Mouse (Mus musculus) thymus, adult 2 months (tissue): ENCODE data around the gene Sorbs1. TPM values are rescaled to one million over a fixed set of nuclear protein-coding genes. Genes with fewer than 3 reads are reported as not detected.

Source experiments
- DNase-seq: peaks from one replicate; pipeline ENCODE4 v3.0.0; 2021
- H3K27ac ChIP-seq: fragments of 200-500 bp; 2 replicates; pipeline ENCODE4 v1.5.1; 2012; ENCODE audit warnings: low read length, control low read depth; ENCODE audit not compliant: control insufficient read depth, insufficient read depth
- H3K27me3 ChIP-seq: fragments of 200-500 bp; 2 replicates; pipeline ENCODE4 v1.6.1; 2012; ENCODE audit warnings: mild to moderate bottlenecking, low read length, moderate library complexity, mixed read lengths; ENCODE audit not compliant: control insufficient read depth, insufficient read depth
- H3K36me3 ChIP-seq: fragments of 200-500 bp; 2 replicates; pipeline ENCODE4 v1.6.1; 2012; ENCODE audit warnings: mild to moderate bottlenecking, low read length, moderate library complexity; ENCODE audit not compliant: control insufficient read depth, insufficient read depth
- H3K4me1 ChIP-seq: fragments of 200-500 bp; replicated peaks from 2 replicates; pipeline ENCODE4 v1.6.1; 2012; ENCODE audit warnings: low read length; ENCODE audit not compliant: control insufficient read depth, insufficient read depth
- H3K4me3 ChIP-seq: fragments of 200-500 bp; 2 replicates; pipeline ENCODE4 v1.5.1; 2012; ENCODE audit warnings: mild to moderate bottlenecking, low read length, control low read depth, moderate library complexity; ENCODE audit not compliant: control insufficient read depth, insufficient read depth
- CTCF ChIP-seq: fragments of 200-500 bp; IDR thresholded peaks from 2 replicates; pipeline ENCODE4 v1.5.1; 2012; ENCODE audit warnings: mild to moderate bottlenecking, control low read depth, low read length, moderate library complexity, borderline replicate concordance; ENCODE audit not compliant: control insufficient read depth, poor library complexity, insufficient read depth; ENCODE audit errors: extremely low read depth
- POLR2A ChIP-seq: fragments of 200-500 bp; IDR thresholded peaks from 2 replicates; pipeline ENCODE4 v1.6.1; 2012; ENCODE audit warnings: mild to moderate bottlenecking, low read length, control low read depth, moderate library complexity; ENCODE audit not compliant: control insufficient read depth, poor library complexity, insufficient read depth; ENCODE audit errors: extremely low read depth
- WGBS: fragments of 180-500 bp; shearing (Covaris S2); methylation state at CpG from one replicate; pipeline ENCODE4 v1.1.7; 2018; 5-methylcytosine and 5-hydroxymethylcytosine counted together
- polyA plus RNA-seq: library from polyadenylated mRNA; depleted of rRNA; stranded (reverse); fragments of >200 nt; gene quantifications from 2 replicates; pipeline ENCODE4 v1.2.3, GENCODE M21; 2012

Gene Sorbs1
- polyA plus RNA-seq, 1 experiment: 14.0 TPM

GRCm38 (mm10) chr19:40510387-40511099 is 3.0 kb downstream of the Sorbs1 start:
- TF ChIP-seq POLR2A: no peak
- no peak for TF ChIP-seq CTCF
- no peak for DNase-seq
- H3K27me3 ChIP-seq: no peaks in the 10 kb centered on the region
- peaks cover 5% of the 10 kb centered on the region for H3K4me1 ChIP-seq
- 91% methylated on average over 13 of the region's 13 CpGs for WGBS
- no peaks in the 10 kb centered on the region for H3K36me3 ChIP-seq
- no peak overlapping the region for H3K27ac ChIP-seq
- no peak overlapping the region for H3K4me3 ChIP-seq

GRCm38 (mm10) chr19:40509274-40509673 is 4.3 kb downstream of the Sorbs1 start:
- no peaks in the 10 kb centered on the region for H3K36me3 ChIP-seq
- H3K4me1 ChIP-seq: peaks cover 5% of the 10 kb centered on the region
- DNase-seq: no peak
- no peak overlapping the region for H3K27ac ChIP-seq
- H3K4me3 ChIP-seq: no peak overlapping the region
- 86% methylated on average over 2 of the region's 2 CpGs for WGBS
- TF ChIP-seq CTCF (no peak), POLR2A (no peak)
- no peaks in the 10 kb centered on the region for H3K27me3 ChIP-seq

DNA sequence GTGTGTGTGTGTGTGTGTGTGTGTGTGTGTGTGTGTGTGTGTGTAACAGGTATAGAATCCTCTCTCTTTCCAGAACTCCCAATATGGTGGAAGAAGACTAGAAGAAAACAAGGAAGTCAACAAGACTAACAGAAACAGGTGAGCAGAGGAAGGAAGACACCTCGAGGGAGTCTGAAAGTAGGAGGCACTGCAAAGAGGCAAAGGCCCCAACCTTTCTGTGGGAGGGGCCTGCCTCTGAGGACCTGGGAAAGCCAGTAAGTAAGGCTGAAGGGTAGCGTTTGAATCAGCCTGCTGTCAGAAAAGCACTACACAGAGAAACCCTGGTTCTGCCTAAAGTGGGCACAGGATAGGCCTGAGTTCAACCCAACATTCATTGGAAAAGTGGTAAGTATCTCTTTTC is 4.7 kb downstream of the Sorbs1 start:
- H3K4me3 ChIP-seq: no peak overlapping the region
- H3K27ac ChIP-seq: no peak overlapping the region
- 34% methylated on average over 2 of the region's 2 CpGs for WGBS
- peaks cover 5% of the 10 kb centered on the region for H3K4me1 ChIP-seq
- DNase-seq: no peak
- H3K36me3 ChIP-seq: no peaks in the 10 kb centered on the region
- no peaks in the 10 kb centered on the region for H3K27me3 ChIP-seq
- TF ChIP-seq CTCF (no peak), POLR2A (no peak)

DNA sequence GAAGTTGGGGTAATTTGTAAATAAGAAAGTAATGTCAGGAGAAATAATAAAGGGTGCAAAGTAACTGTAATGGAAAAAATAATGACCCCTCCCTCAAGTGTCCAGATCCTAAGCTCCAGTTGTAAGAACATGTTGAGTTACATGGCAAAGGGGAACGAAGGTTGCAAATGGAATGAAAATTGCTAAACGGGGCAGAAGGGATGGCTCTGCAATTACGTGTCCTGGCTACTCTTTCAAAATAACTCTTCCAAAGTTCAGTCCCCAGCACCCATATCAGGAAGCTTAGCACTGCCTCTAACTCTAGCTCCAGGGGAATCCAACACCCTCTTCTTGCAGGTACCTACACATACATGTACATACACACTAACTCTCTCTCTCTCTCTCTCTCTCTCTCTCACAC is 6.6 kb downstream of the Sorbs1 start:
- H3K36me3 ChIP-seq: no peaks in the 10 kb centered on the region
- H3K4me1 ChIP-seq: no peaks in the 10 kb centered on the region; the same call in 1 of the 2 replicates
- 98% methylated on average over 3 of the region's 3 CpGs for WGBS
- H3K27me3 ChIP-seq: no peaks in the 10 kb centered on the region
- TF ChIP-seq CTCF (no peak), POLR2A (no peak)
- H3K27ac ChIP-seq: no peak overlapping the region
- no peak for DNase-seq
- no peak overlapping the region for H3K4me3 ChIP-seq

DNA sequence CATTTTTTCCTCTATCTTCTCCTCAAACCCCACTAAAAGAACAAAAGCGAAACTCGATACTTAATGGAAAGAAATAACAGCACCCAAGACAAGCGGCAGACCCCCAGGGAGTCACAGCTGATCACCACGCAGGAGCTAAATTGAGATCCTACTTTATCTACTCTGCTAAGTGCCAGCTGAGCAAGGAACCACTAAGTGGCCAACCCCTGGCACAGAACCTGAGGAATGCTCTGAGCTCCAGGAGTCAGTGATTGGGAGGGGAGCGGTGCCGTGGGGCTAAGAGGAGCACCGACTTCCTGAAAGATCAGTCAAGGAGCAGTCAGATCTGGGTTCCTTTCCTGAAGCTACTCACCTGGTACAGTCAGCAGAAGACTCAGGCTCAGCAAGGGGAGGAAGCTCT is 9.2 kb downstream of the Sorbs1 start:
- no peak for DNase-seq
- Histone ChIP-seq H3K4me1 (no peaks in the 10 kb centered on the region; the same call in 1 of the 2 replicates), H3K4me3 (no peak overlapping the region), H3K36me3 (no peaks in the 10 kb centered on the region), H3K27me3 (no peaks in the 10 kb centered on the region), H3K27ac (no peak overlapping the region)
- TF ChIP-seq POLR2A (no peak), CTCF (no peak)
- 92% methylated on average over 7 of the region's 7 CpGs for WGBS

DNA sequence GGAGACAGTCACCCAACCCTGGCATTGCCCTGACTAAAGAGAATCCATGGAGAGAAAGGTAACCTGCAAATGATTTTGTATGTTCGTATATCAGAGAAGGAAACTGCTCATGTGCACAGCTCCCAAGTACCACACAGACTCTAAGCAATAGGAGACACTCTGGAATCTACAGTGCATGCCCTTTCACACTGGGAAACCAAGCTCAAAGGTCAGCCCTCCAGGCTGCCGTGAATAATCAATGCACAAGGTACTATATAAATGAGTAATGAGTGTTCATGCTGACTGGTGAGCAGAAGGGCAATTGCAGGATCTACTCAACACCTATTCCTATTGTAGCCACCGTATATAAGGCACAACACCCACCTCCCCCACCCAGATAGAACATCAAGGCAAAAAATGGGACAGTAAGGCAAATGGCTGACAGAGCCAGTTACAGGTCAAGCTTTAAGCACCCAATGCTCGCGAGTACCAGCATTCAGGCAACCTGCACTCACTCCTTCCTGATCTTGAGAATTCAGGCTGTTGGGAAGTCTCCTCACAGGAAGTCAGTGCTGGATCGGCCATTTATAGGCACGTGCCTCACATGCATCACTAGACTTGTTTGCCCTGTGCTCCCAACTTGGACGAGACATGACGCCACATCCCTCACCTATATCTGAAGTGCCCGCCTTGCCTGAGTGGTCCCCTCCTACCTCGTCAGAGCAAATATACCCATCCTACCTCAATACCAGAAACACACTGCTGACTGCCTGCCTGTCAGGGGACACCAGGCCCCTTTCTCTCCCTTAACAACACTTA is 13.4 kb downstream of the Sorbs1 start:
- Histone ChIP-seq H3K27me3 (no peaks in the 10 kb centered on the region), H3K27ac (no peak overlapping the region), H3K4me1 (0 out of 2 replicates have a peak, but pooled peaks cover 8% of the 10 kb centered on the region), H3K36me3 (no peaks in the 10 kb centered on the region), H3K4me3 (no peak overlapping the region)
- 94% methylated on average over 11 of the region's 11 CpGs for WGBS
- no peak for TF ChIP-seq POLR2A
- TF ChIP-seq CTCF: no peak
- DNase-seq: no peak

GRCm38 (mm10) chr19:40499141-40499540 is 14.4 kb downstream of the Sorbs1 start:
- Histone ChIP-seq H3K4me3 (no peak overlapping the region), H3K27ac (no peak overlapping the region), H3K27me3 (no peaks in the 10 kb centered on the region), H3K4me1 (0 out of 2 replicates have a peak, but pooled peaks cover 8% of the 10 kb centered on the region), H3K36me3 (no peaks in the 10 kb centered on the region)
- 42% methylated on average over 8 of the region's 8 CpGs for WGBS
- DNase-seq: no peak
- TF ChIP-seq POLR2A (no peak), CTCF (no peak)
